Mouse (Mus musculus) neural tube, embryonic 11.5 days (tissue): ENCODE results near the gene Copb2. TPM values are rescaled to one million over a fixed set of nuclear protein-coding genes. Genes with fewer than 3 reads are reported as not detected.

ENCODE experiments used
- ATAC-seq: fragments of 200-750 bp; cut with Nextera tagmentation; 2 replicates; pipeline ENCODE4 v1.8.0; 2017; ENCODE audit warnings: moderate number of reproducible peaks, mild to moderate bottlenecking, moderate TSS enrichment, moderate library complexity; ENCODE audit not compliant: insufficient read depth, low FRiP score, low TSS enrichment
- DNase-seq: peaks from one replicate; pipeline ENCODE4 v3.0.0-alpha.2; 2015; ENCODE audit warnings: low spot score
- H3K27ac ChIP-seq: fragments of 300-500 bp; sonication (generic); 2 replicates; pipeline ENCODE4 v1.5.1; 2014; ENCODE audit warnings: low read depth, mild to moderate bottlenecking, low read length
- H3K27me3 ChIP-seq: fragments of 300-500 bp; sonication (generic); 2 replicates; pipeline ENCODE4 v1.6.1; 2014; ENCODE audit warnings: mild to moderate bottlenecking, low read length, mixed read lengths; ENCODE audit not compliant: control insufficient read depth, insufficient read depth
- H3K36me3 ChIP-seq: fragments of 300-500 bp; sonication (generic); 2 replicates; pipeline ENCODE4 v1.6.1; 2014; ENCODE audit warnings: mild to moderate bottlenecking, low read length, moderate library complexity, mixed read lengths; ENCODE audit not compliant: control insufficient read depth, insufficient read depth
- H3K4me1 ChIP-seq: fragments of 300-500 bp; sonication (generic); 2 replicates; pipeline ENCODE4 v1.6.1; 2014; ENCODE audit warnings: low read length, mixed read lengths; ENCODE audit not compliant: control insufficient read depth, insufficient read depth
- H3K4me2 ChIP-seq: fragments of 300-500 bp; sonication (generic); 2 replicates; pipeline ENCODE4 v1.6.1; 2014; ENCODE audit warnings: low read depth, mild to moderate bottlenecking, moderate library complexity
- H3K4me3 ChIP-seq: fragments of 300-500 bp; sonication (generic); 2 replicates; pipeline ENCODE4 v1.5.1; 2014; ENCODE audit warnings: low read depth, low read length
- H3K9ac ChIP-seq: fragments of 300-500 bp; sonication (generic); 2 replicates; pipeline ENCODE4 v1.6.1; 2014; ENCODE audit warnings: mild to moderate bottlenecking, low read length
- H3K9me3 ChIP-seq: fragments of 300-500 bp; sonication (generic); 2 replicates; pipeline ENCODE4 v1.6.1; 2016; ENCODE audit warnings: low read length; ENCODE audit not compliant: control insufficient read depth
- WGBS: fragments of 180-500 bp; shearing (Covaris S2); extraction: QIAGEN DNeasy Blood & Tissue Kit; methylation state at CpG from one replicate; pipeline ENCODE4 v1.1.7; 2014; 5-methylcytosine and 5-hydroxymethylcytosine counted together
- polyA plus RNA-seq: library from polyadenylated mRNA; unstranded; fragments of >200 nt; fragmentation: Nextera tagmentation; extraction: Ambion mirVana; gene quantifications from 2 replicates; pipeline ENCODE4 v1.2.1, GENCODE M21; 2014

Gene Copb2
- polyA plus RNA-seq: 198 and 200 TPM in 2 replicates

- ATAC-seq (peak; percentile 100), DNase-seq (peak; percentile 99)
- Histone ChIP-seq H3K36me3 (peaks cover 1% of the 10 kb centered on the region), H3K4me3 (peak within 1 kb of the TSS; percentile 93), H3K9me3 (no peaks in the 10 kb centered on the region), H3K4me2 (peak within 1 kb of the TSS; percentile 86), H3K27me3 (no peaks in the 10 kb centered on the region), H3K27ac (peak within 1 kb of the TSS; percentile 74), H3K9ac (peak within 1 kb of the TSS; percentile 90), H3K4me1 (peaks cover 10% of the 10 kb centered on the region; the same call in 1 of the 2 replicates)
- under 1% methylated on average over 76 of the region's 76 CpGs for WGBS
These were observed at the start of gene Copb2 for GRCm38 (mm10) chr9:98563137-98564126. Gene Copb2 (plus strand): TSS chr9:98563721.

GRCm38 (mm10) chr9:98523872-98524271, 39.6 kb upstream of the Copb2 start:
- Histone ChIP-seq H3K4me2 (no peak overlapping the region), H3K36me3 (no peaks in the 10 kb centered on the region), H3K4me1 (no peaks in the 10 kb centered on the region), H3K4me3 (no peak overlapping the region), H3K9me3 (no peaks in the 10 kb centered on the region), H3K27me3 (no peaks in the 10 kb centered on the region), H3K27ac (no peak overlapping the region), H3K9ac (no peak overlapping the region)
- WGBS: 67% methylated on average over 2 of the region's 2 CpGs
- ATAC-seq (no peak), DNase-seq (no peak)

- no peaks in the 10 kb centered on the region for H3K27me3 ChIP-seq
- H3K4me1 ChIP-seq: no peaks in the 10 kb centered on the region
- WGBS: 49% methylated on average over 7 of the region's 7 CpGs
- H3K4me3 ChIP-seq: no peak overlapping the region
- no peak overlapping the region for H3K27ac ChIP-seq
- H3K4me2 ChIP-seq: no peak overlapping the region
- no peak overlapping the region for H3K9ac ChIP-seq
- DNase-seq: no peak
- peak; percentile 79 for ATAC-seq
- H3K9me3 ChIP-seq: no peaks in the 10 kb centered on the region
- no peaks in the 10 kb centered on the region for H3K36me3 ChIP-seq
These were observed 38.6 kb upstream of the Copb2 start for GRCm38 (mm10) chr9:98524786-98525542.

GRCm38 (mm10) chr9:98525543-98525924, 38.0 kb upstream of the Copb2 start:
- Histone ChIP-seq H3K4me3 (no peak overlapping the region), H3K9me3 (no peaks in the 10 kb centered on the region), H3K4me2 (no peak overlapping the region), H3K27me3 (no peaks in the 10 kb centered on the region), H3K36me3 (no peaks in the 10 kb centered on the region), H3K4me1 (no peaks in the 10 kb centered on the region), H3K9ac (no peak overlapping the region), H3K27ac (no peak overlapping the region)
- 46% methylated on average over 7 of the region's 7 CpGs for WGBS
- DNase-seq (no peak), ATAC-seq (no peak)

- H3K9ac ChIP-seq: no peak overlapping the region
- H3K4me3 ChIP-seq: no peak overlapping the region
- ATAC-seq: no peak
- H3K4me1 ChIP-seq: no peaks in the 10 kb centered on the region
- H3K36me3 ChIP-seq: no peaks in the 10 kb centered on the region
- no peaks in the 10 kb centered on the region for H3K9me3 ChIP-seq
- H3K27ac ChIP-seq: no peak overlapping the region
- WGBS: 89% methylated on average over 7 of the region's 7 CpGs
- H3K4me2 ChIP-seq: no peak overlapping the region
- no peak for DNase-seq
- H3K27me3 ChIP-seq: no peaks in the 10 kb centered on the region
These were observed 36.3 kb upstream of the Copb2 start for GRCm38 (mm10) chr9:98527226-98527625.

GRCm38 (mm10) chr9:98529776-98530175, 33.7 kb upstream of the Copb2 start:
- Histone ChIP-seq H3K4me2 (no peak overlapping the region), H3K27me3 (no peaks in the 10 kb centered on the region), H3K9ac (no peak overlapping the region), H3K27ac (no peak overlapping the region), H3K9me3 (no peaks in the 10 kb centered on the region), H3K36me3 (no peaks in the 10 kb centered on the region), H3K4me3 (no peak overlapping the region), H3K4me1 (no peaks in the 10 kb centered on the region)
- DNase-seq (no peak), ATAC-seq (no peak)
- 75% methylated on average over 4 of the region's 4 CpGs for WGBS

- Histone ChIP-seq H3K27me3 (no peaks in the 10 kb centered on the region), H3K9ac (no peak overlapping the region), H3K9me3 (no peaks in the 10 kb centered on the region), H3K4me1 (no peaks in the 10 kb centered on the region), H3K27ac (no peak overlapping the region), H3K4me3 (no peak overlapping the region), H3K36me3 (no peaks in the 10 kb centered on the region), H3K4me2 (no peak overlapping the region)
- WGBS: 54% methylated on average over 2 of the region's 2 CpGs
- DNase-seq (no peak), ATAC-seq (no peak)
These were observed 32.5 kb upstream of the Copb2 start for GRCm38 (mm10) chr9:98530999-98531398.

GRCm38 (mm10) chr9:98534675-98535280, 28.7 kb upstream of the Copb2 start:
- no peaks in the 10 kb centered on the region for H3K27me3 ChIP-seq
- H3K9ac ChIP-seq: no peak overlapping the region
- no peak overlapping the region for H3K4me3 ChIP-seq
- H3K9me3 ChIP-seq: no peaks in the 10 kb centered on the region
- no peak overlapping the region for H3K4me2 ChIP-seq
- H3K27ac ChIP-seq: no peak overlapping the region
- 86% methylated on average over 4 of the region's 4 CpGs for WGBS
- peaks cover 5% of the 10 kb centered on the region; the same call in 1 of the 2 replicates for H3K4me1 ChIP-seq
- no peaks in the 10 kb centered on the region for H3K36me3 ChIP-seq
- no peak for ATAC-seq
- no peak for DNase-seq
